8 mouse cellular contexts compared by ENCODE assay signal in genomic region chr17:29514435-29514834, GRCm38 (mm10). TPM values are rescaled to one million over a fixed set of nuclear protein-coding genes. Genes with fewer than 3 reads are reported as not detected.
DNase-seq lines count a peak whose midpoint lies in the region; ATAC-seq and TF ChIP-seq lines count a peak whose summit lies in the region.

No protein-coding gene starts in this region.

- H3K27me3 ChIP-seq in intestine, embryonic 14.5 days (replicated peaks; ENCODE audit: control insufficient read depth, insufficient read depth, low read length): no peaks in the 10 kb centered on the region
- no peaks in the 10 kb centered on the region for H3K27me3 ChIP-seq in intestine, embryonic 16.5 days (replicated peaks; ENCODE audit: control insufficient read depth, insufficient read depth, low read length)
- H3K27me3 ChIP-seq in kidney, embryonic 15.5 days: no peaks in the 10 kb centered on the region

- TF ChIP-seq CTCF in cortical plate, adult 2 months (IDR thresholded peaks at IDR 0.05; ENCODE audit: extremely low read depth, insufficient read depth, low read length): peak; percentile 89

- 2% methylated on average over 11 of the region's 11 CpGs for WGBS in intestine, embryonic 14.5 days
- WGBS in intestine, embryonic 16.5 days: 2% methylated on average over 11 of the region's 11 CpGs
- 2% methylated on average over 11 of the region's 11 CpGs for WGBS in kidney, embryonic 15.5 days

- peak overlapping the region; percentile 13; the same call in 1 of the 2 replicates for H3K4me2 ChIP-seq in intestine, embryonic 14.5 days (ENCODE audit: low read length)
- no peak overlapping the region for H3K4me2 ChIP-seq in intestine, embryonic 16.5 days (ENCODE audit: low read depth, low read length)
- H3K4me2 ChIP-seq in kidney, embryonic 15.5 days: no peak overlapping the region

- no peaks in the 10 kb centered on the region for H3K9me3 ChIP-seq in intestine, embryonic 14.5 days (ENCODE audit: control insufficient read depth, low read length)
- no peaks in the 10 kb centered on the region for H3K9me3 ChIP-seq in intestine, embryonic 16.5 days (ENCODE audit: control insufficient read depth, low read length)
- no peaks in the 10 kb centered on the region for H3K9me3 ChIP-seq in kidney, embryonic 15.5 days (replicated peaks)

- intact Hi-C loops in gastrocnemius, postnatal 14 days (cut with DNase I; ENCODE audit: low total_unique reads): loop anchor here (2.0 to 5.0 kb wide), 2 partner anchors 132 to 252 kb away; partner anchors contain the start of gene Ppil1

- H3K36me3 ChIP-seq in intestine, embryonic 14.5 days (ENCODE audit: control insufficient read depth, insufficient read depth, low read length): no peaks in the 10 kb centered on the region
- no peaks in the 10 kb centered on the region for H3K36me3 ChIP-seq in intestine, embryonic 16.5 days (ENCODE audit: control insufficient read depth, insufficient read depth, low read length)
- H3K36me3 ChIP-seq in kidney, embryonic 15.5 days: no peaks in the 10 kb centered on the region

- no peak overlapping the region for H3K27ac ChIP-seq in intestine, embryonic 14.5 days (ENCODE audit: low read depth)
- H3K27ac ChIP-seq in intestine, embryonic 16.5 days (ENCODE audit: low read length): no peak overlapping the region
- H3K27ac ChIP-seq in cortical plate, adult 2 months (ENCODE audit: insufficient read depth, low read length): no peak overlapping the region
- no peak overlapping the region for H3K27ac ChIP-seq in kidney, embryonic 15.5 days

- DNase-seq in intestine, embryonic 14.5 days (ENCODE audit: low spot score): peak; percentile 92
- peak; percentile 64 for DNase-seq in gastrocnemius, postnatal 14 days
- peak; percentile 81 for DNase-seq in liver
- peak; percentile 81 to 91 for DNase-seq in spleen, postnatal 4 days (ENCODE audit: low spot score in 2 of 2)

- no peaks in the 10 kb centered on the region for H3K4me1 ChIP-seq in intestine, embryonic 14.5 days (replicated peaks; ENCODE audit: control insufficient read depth, insufficient read depth, low read length)
- no peaks in the 10 kb centered on the region for H3K4me1 ChIP-seq in intestine, embryonic 16.5 days (ENCODE audit: control insufficient read depth, insufficient read depth, low read length)
- 0 out of 2 replicates have a peak, but pooled peaks cover 2% of the 10 kb centered on the region for H3K4me1 ChIP-seq in cortical plate, adult 2 months (ENCODE audit: control insufficient read depth, insufficient read depth, low read length)
- peaks cover 9% of the 10 kb centered on the region; the same call in 1 of the 2 replicates for H3K4me1 ChIP-seq in kidney, embryonic 15.5 days

- ATAC-seq in intestine, embryonic 14.5 days (replicated peaks; ENCODE audit: low FRiP score, low TSS enrichment, low read depth): peak; percentile 57; the same call in 1 of the 2 replicates
- no peak for ATAC-seq in intestine, embryonic 16.5 days
- ATAC-seq in kidney, embryonic 15.5 days (replicated peaks; ENCODE audit: low FRiP score): peak; percentile 34; the same call in 1 of the 2 replicates
- peak; percentile 54 for ATAC-seq in monocyte, adult 5-6 weeks (replicated peaks; ENCODE audit: insufficient number of reproducible peaks, low FRiP score, low TSS enrichment, poor library complexity, severe bottlenecking)

- no peak overlapping the region for H3K9ac ChIP-seq in intestine, embryonic 14.5 days (ENCODE audit: low read length)
- no peak overlapping the region for H3K9ac ChIP-seq in intestine, embryonic 16.5 days (ENCODE audit: low read depth, low read length)
- H3K9ac ChIP-seq in kidney, embryonic 15.5 days: no peak overlapping the region

- no peak for TF ChIP-seq POLR2A in cortical plate, adult 2 months (IDR thresholded peaks at IDR 0.05; ENCODE audit: extremely low read depth, insufficient read depth, low read length)

- no peak overlapping the region for H3K4me3 ChIP-seq in intestine, embryonic 14.5 days (ENCODE audit: low read depth, low read length)
- H3K4me3 ChIP-seq in intestine, embryonic 16.5 days (ENCODE audit: low read length): no peak overlapping the region
- H3K4me3 ChIP-seq in cortical plate, adult 2 months (ENCODE audit: insufficient read depth, low read length): no peak overlapping the region
- H3K4me3 ChIP-seq in kidney, embryonic 15.5 days (replicated peaks): no peak overlapping the region

RNA-seq across cellular contexts. Expression of gene Pim1, which starts 23.9 kb away (rescaled TPM):
- 13.3 and 13.6 TPM in 2 replicates for polyA plus RNA-seq in intestine, embryonic 14.5 days (2014; fragmentation: Nextera tagmentation; extraction: Ambion mirVana)
- 11.8 and 12.8 TPM in 2 replicates for polyA plus RNA-seq in intestine, embryonic 16.5 days (2015; fragmentation: Nextera tagmentation; extraction: Ambion mirVana)
- polyA plus RNA-seq in cortical plate, adult 2 months (2012; rRNA removed): 3.5 and 3.8 TPM in 2 replicates
- total RNA-seq in gastrocnemius, postnatal 14 days (2021): 10 to 100 TPM; 17.6 to 18.2 TPM
- polyA plus RNA-seq in kidney, embryonic 15.5 days (2015; fragmentation: Nextera tagmentation; extraction: Ambion mirVana): 17.8 and 17.9 TPM in 2 replicates
- 698 to 1,062 TPM (median 980 TPM) in 3 replicates for total RNA-seq in monocyte, adult 5-6 weeks (2017)

RNA-seq across cellular contexts. Expression of gene Gm17657, which starts 35.0 kb away (rescaled TPM):
- not detected in 2 replicates for polyA plus RNA-seq in intestine, embryonic 14.5 days (2014; fragmentation: Nextera tagmentation; extraction: Ambion mirVana)
- polyA plus RNA-seq in intestine, embryonic 16.5 days (2015; fragmentation: Nextera tagmentation; extraction: Ambion mirVana): not detected in 2 replicates
- polyA plus RNA-seq in cortical plate, adult 2 months (2012; rRNA removed): not detected in 2 replicates
- not detected for total RNA-seq in gastrocnemius, postnatal 14 days (2021)
- not detected in 2 replicates for polyA plus RNA-seq in kidney, embryonic 15.5 days (2015; fragmentation: Nextera tagmentation; extraction: Ambion mirVana)
- total RNA-seq in monocyte, adult 5-6 weeks (2017): not detected in 3 replicates

RNA-seq across cellular contexts. Expression of gene Tbc1d22b, which starts 35.1 kb away (rescaled TPM):
- polyA plus RNA-seq in intestine, embryonic 14.5 days (2014; fragmentation: Nextera tagmentation; extraction: Ambion mirVana): 13.9 and 14.0 TPM in 2 replicates
- 12.4 and 12.6 TPM in 2 replicates for polyA plus RNA-seq in intestine, embryonic 16.5 days (2015; fragmentation: Nextera tagmentation; extraction: Ambion mirVana)
- 36.5 and 39.5 TPM in 2 replicates for polyA plus RNA-seq in cortical plate, adult 2 months (2012; rRNA removed)
- 1 to 10 TPM; 8.0 to 8.2 TPM for total RNA-seq in gastrocnemius, postnatal 14 days (2021)
- 16.7 and 19.3 TPM in 2 replicates for polyA plus RNA-seq in kidney, embryonic 15.5 days (2015; fragmentation: Nextera tagmentation; extraction: Ambion mirVana)
- total RNA-seq in monocyte, adult 5-6 weeks (2017): 7.9 to 22.0 TPM (median 8.4 TPM) in 3 replicates

RNA-seq across cellular contexts. Expression of gene Tmem217, which starts 37.8 kb away (rescaled TPM):
- polyA plus RNA-seq in intestine, embryonic 14.5 days (2014; fragmentation: Nextera tagmentation; extraction: Ambion mirVana): 0.30 and 0.39 TPM in 2 replicates
- polyA plus RNA-seq in intestine, embryonic 16.5 days (2015; fragmentation: Nextera tagmentation; extraction: Ambion mirVana): 0.33 and 0.87 TPM in 2 replicates
- polyA plus RNA-seq in cortical plate, adult 2 months (2012; rRNA removed): 0.36 and 0.38 TPM in 2 replicates
- total RNA-seq in gastrocnemius, postnatal 14 days (2021): not detected
- polyA plus RNA-seq in kidney, embryonic 15.5 days (2015; fragmentation: Nextera tagmentation; extraction: Ambion mirVana): 0.80 and 1.2 TPM in 2 replicates
- total RNA-seq in monocyte, adult 5-6 weeks (2017): not detected in 3 replicates
